Mouse (Mus musculus) embryonic facial prominence, embryonic 11.5 days (tissue): ENCODE data around the gene Cradd. TPM values are rescaled to one million over a fixed set of nuclear protein-coding genes. Genes with fewer than 3 reads are reported as not detected.

Experiments
- ATAC-seq: fragments of 200-750 bp; cut with Nextera tagmentation; replicated peaks from 2 replicates; pipeline ENCODE4 v1.8.0; 2017; ENCODE audit warnings: low read depth; ENCODE audit not compliant: insufficient number of reproducible peaks, low FRiP score, low TSS enrichment
- DNase-seq: peaks from one replicate; pipeline ENCODE4 v3.0.0-alpha.2; 2015; ENCODE audit warnings: low spot score
- H3K27ac ChIP-seq: fragments of 300-500 bp; sonication (generic); replicated peaks from 2 replicates; pipeline ENCODE4 v1.5.1; 2014; ENCODE audit warnings: mild to moderate bottlenecking, low read depth, low read length, control low read depth
- H3K27me3 ChIP-seq: fragments of 300-500 bp; sonication (generic); 2 replicates; pipeline ENCODE4 v1.6.1; 2014; ENCODE audit warnings: mild to moderate bottlenecking, low read length, moderate library complexity, mixed read lengths; ENCODE audit not compliant: control insufficient read depth, insufficient read depth
- H3K36me3 ChIP-seq: fragments of 300-500 bp; sonication (generic); replicated peaks from 2 replicates; pipeline ENCODE4 v1.6.1; 2014; ENCODE audit warnings: low read depth, mild to moderate bottlenecking, low read length, moderate library complexity, mixed read lengths; ENCODE audit not compliant: control insufficient read depth, insufficient read depth
- H3K4me1 ChIP-seq: fragments of 300-500 bp; sonication (generic); 2 replicates; pipeline ENCODE4 v1.6.1; 2014; ENCODE audit warnings: low read length, mixed read lengths; ENCODE audit not compliant: control insufficient read depth, insufficient read depth
- H3K4me2 ChIP-seq: fragments of 300-500 bp; sonication (generic); 2 replicates; pipeline ENCODE4 v1.6.1; 2014; ENCODE audit warnings: low read depth, mild to moderate bottlenecking, control low read depth, low read length, moderate library complexity
- H3K4me3 ChIP-seq: fragments of 300-500 bp; sonication (generic); 2 replicates; pipeline ENCODE4 v1.5.1; 2014; ENCODE audit warnings: low read depth, low read length, control low read depth
- H3K9ac ChIP-seq: fragments of 300-500 bp; sonication (generic); replicated peaks from 2 replicates; pipeline ENCODE4 v1.6.1; 2014; ENCODE audit warnings: mild to moderate bottlenecking, control low read depth, low read length
- H3K9me3 ChIP-seq: fragments of 300-500 bp; sonication (generic); replicated peaks from 2 replicates; pipeline ENCODE4 v1.6.1; 2016; ENCODE audit warnings: mild to moderate bottlenecking, low read length, inconsistent platforms, mixed read lengths; ENCODE audit not compliant: control insufficient read depth
- WGBS: fragments of 180-500 bp; shearing (Covaris S2); extraction: QIAGEN DNeasy Blood & Tissue Kit; methylation state at CpG from one replicate; pipeline ENCODE4 v1.1.7; 2014; 5-methylcytosine and 5-hydroxymethylcytosine counted together
- polyA plus RNA-seq: library from polyadenylated mRNA; unstranded; fragments of >200 nt; fragmentation: Nextera tagmentation; extraction: Ambion mirVana; gene quantifications from 2 replicates; pipeline ENCODE4 v1.2.1, GENCODE M21; 2014

Cradd gene
- polyA plus RNA-seq, 1 experiment from 2014 or later, result 15.3 TPM

GRCm38 (mm10) chr10:95330375-95331363, 6.7 kb upstream of the Cradd start:
- H3K9me3 ChIP-seq, result no peaks in the 10 kb centered on the region
- WGBS, result 80% methylated on average over 9 of the region's 9 CpGs
- no peaks in the 10 kb centered on the region for H3K36me3 ChIP-seq
- H3K4me2 ChIP-seq, result no peak overlapping the region
- no peak overlapping the region for H3K27ac ChIP-seq
- no peak overlapping the region for H3K4me3 ChIP-seq
- no peak overlapping the region for H3K9ac ChIP-seq
- no peak for ATAC-seq
- no peaks in the 10 kb centered on the region for H3K27me3 ChIP-seq
- H3K4me1 ChIP-seq, result no peaks in the 10 kb centered on the region
- no peak for DNase-seq

DNA sequence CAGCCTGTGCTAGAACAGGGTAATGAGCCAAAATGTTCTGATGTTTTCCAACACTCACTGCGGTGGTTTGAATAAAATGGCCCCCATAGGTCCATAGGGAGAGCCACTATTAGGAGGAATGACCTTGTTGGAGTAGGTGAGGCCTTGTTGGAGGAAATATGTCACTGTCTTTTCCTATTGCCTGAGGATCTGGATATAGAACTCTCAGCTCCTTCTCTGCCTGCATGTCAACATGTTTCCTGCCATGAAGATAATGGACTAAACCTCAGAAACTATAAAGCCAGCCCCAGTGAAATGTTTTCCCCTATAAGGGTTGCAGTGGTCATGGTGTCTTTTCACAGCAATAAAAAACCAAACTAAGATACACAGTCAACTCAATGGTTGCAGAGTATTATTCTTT, 6.0 kb upstream of the Cradd start:
- DNase-seq, result no peak
- H3K27ac ChIP-seq, result no peak overlapping the region
- no peak overlapping the region for H3K9ac ChIP-seq
- no peaks in the 10 kb centered on the region for H3K36me3 ChIP-seq
- H3K27me3 ChIP-seq, result no peaks in the 10 kb centered on the region
- H3K9me3 ChIP-seq, result no peaks in the 10 kb centered on the region
- no peaks in the 10 kb centered on the region for H3K4me1 ChIP-seq
- WGBS, result 86% methylated on average over 1 of the region's 1 CpGs
- H3K4me2 ChIP-seq, result no peak overlapping the region
- no peak for ATAC-seq
- no peak overlapping the region for H3K4me3 ChIP-seq

DNA sequence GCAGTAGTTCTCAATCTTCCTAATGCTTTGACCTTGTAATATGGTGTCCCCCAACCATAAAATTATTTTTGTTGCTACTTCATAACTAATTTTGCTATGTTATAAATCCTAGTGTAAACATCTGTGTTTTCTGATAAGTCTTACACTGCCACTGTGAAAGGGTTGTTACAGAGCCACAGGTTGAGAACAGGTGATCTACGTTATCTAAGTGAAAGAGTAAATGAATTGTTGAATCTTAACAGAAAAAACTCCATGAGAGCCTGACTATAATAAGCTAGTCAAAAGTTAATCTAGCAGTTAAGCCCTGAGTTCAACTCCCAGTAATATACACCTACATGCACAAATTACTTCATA, 322 bp upstream of the Cradd start:
- no peaks in the 10 kb centered on the region for H3K27me3 ChIP-seq
- 41% methylated on average over 1 of the region's 1 CpGs for WGBS
- ATAC-seq, result no peak; the same call in 1 of the 2 replicates

GRCm38 (mm10) chr10:95322076-95323070, 1.6 kb downstream of the Cradd start:
- no peak overlapping the region for H3K27ac ChIP-seq
- no peak for DNase-seq
- no peaks in the 10 kb centered on the region for H3K36me3 ChIP-seq
- ATAC-seq, result no peak
- no peaks in the 10 kb centered on the region for H3K27me3 ChIP-seq
- H3K4me2 ChIP-seq, result no peak overlapping the region
- H3K9ac ChIP-seq, result no peak overlapping the region
- H3K4me3 ChIP-seq, result no peak overlapping the region
- no peaks in the 10 kb centered on the region for H3K9me3 ChIP-seq
- 59% methylated on average over 20 of the region's 20 CpGs for WGBS
- H3K4me1 ChIP-seq, result no peaks in the 10 kb centered on the region

More for the DNA sequence above, 322 bp upstream of the Cradd start:
- Histone ChIP-seq H3K4me2 (no peak overlapping the region), H3K36me3 (no peaks in the 10 kb centered on the region), H3K4me3 (no peak overlapping the region), H3K27ac (no peak overlapping the region), H3K9ac (no peak overlapping the region), H3K4me1 (no peaks in the 10 kb centered on the region), H3K9me3 (no peaks in the 10 kb centered on the region)
- DNase-seq, result no peak

DNA sequence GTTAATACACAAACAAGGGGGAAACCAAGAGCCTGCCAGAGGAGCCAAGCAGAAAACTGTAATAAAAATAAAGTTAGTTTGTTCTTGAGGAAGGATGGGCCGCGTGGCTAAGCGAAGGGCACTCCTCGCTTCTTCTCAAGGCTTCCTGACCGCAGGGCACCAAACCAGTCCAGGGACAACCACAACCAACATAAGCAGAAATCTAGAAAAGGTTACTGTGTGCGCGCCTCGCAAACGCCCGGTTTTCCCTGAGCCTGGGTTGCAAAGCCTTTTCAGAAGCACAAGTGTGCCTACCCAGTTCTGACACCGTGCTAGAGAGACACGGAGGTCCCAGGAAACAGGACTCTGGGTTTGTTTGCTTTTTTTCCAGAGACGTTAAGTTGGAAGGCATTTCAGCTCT, 4.9 kb downstream of the Cradd start:
- Histone ChIP-seq H3K4me3 (no peak overlapping the region), H3K4me1 (no peaks in the 10 kb centered on the region), H3K27me3 (no peaks in the 10 kb centered on the region), H3K9me3 (no peaks in the 10 kb centered on the region), H3K9ac (no peak overlapping the region), H3K4me2 (no peak overlapping the region), H3K36me3 (no peaks in the 10 kb centered on the region), H3K27ac (no peak overlapping the region)
- no peak for DNase-seq
- no peak for ATAC-seq
- whole genome bisulfite sequencing, result 87% methylated on average over 13 of the region's 13 CpGs

DNA sequence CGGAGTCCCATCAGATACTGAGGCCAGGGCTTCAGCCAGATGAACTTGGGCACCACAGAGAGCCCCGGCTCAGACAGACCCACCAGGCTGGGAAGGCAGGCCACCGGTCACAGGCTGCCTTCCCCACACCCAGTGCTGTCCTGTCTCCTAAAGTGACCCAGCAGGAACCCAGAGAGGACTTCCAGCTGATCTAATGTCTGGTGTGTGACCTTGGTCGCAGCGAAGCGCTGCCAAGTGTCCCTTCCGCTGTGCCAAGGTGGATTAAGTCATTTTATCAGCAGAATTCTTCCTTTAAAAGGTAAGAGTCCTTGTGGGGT, 5.6 kb downstream of the Cradd start:
- DNase-seq (no peak), ATAC-seq (no peak)
- H3K4me1 ChIP-seq, result no peaks in the 10 kb centered on the region
- H3K4me3 ChIP-seq, result no peak overlapping the region
- H3K4me2 ChIP-seq, result no peak overlapping the region
- no peak overlapping the region for H3K9ac ChIP-seq
- no peak overlapping the region for H3K27ac ChIP-seq
- no peaks in the 10 kb centered on the region for H3K9me3 ChIP-seq
- no peaks in the 10 kb centered on the region for H3K36me3 ChIP-seq
- H3K27me3 ChIP-seq, result no peaks in the 10 kb centered on the region
- 91% methylated on average over 7 of the region's 7 CpGs for WGBS

DNA sequence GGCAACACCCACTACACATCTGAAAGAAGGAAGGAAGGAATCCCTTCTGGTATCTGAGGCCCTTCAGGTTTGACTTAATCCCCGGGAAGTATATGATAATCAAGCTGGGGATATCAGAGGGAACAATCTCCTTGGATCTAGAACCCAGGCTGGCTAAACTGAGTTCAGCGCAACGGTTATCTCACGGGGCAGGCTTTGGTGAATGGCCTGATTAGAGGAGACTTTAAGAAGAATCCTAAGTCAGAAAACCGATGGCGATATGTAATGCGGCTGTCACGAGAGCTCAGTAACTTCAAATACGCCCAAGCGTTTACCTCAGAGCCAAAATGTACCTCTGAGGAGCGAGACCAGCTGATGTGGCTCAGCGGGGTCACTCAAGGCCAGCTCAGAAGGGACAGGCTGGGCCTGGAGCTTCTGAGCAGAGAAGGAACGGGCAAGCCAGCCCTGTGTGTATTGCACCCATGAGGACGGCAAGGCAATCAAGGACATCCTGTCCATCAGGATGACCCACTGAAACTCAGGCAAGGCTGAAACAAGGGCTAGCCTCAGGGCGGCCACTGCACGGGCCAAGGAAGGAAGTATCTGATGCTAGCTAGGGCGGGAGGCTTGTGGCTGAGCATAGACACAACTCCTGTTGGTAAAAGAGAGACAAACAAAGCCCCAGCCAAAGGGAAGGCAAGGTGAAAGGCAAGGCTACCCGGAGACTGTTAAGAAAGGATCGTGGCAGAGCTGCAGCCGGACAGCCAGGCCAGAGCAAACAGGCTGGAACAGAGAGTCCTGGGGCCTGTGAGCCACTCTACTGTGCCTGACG, 6.1 kb downstream of the Cradd start:
- Histone ChIP-seq H3K4me2 (no peak overlapping the region), H3K4me1 (no peaks in the 10 kb centered on the region), H3K36me3 (no peaks in the 10 kb centered on the region), H3K27ac (no peak overlapping the region), H3K9me3 (no peaks in the 10 kb centered on the region), H3K27me3 (no peaks in the 10 kb centered on the region), H3K4me3 (no peak overlapping the region), H3K9ac (no peak overlapping the region)
- WGBS, result 84% methylated on average over 21 of the region's 21 CpGs
- ATAC-seq, result no peak
- no peak for DNase-seq
